Mouse (Mus musculus) liver, adult 2 months (tissue): Measurements from ENCODE around the gene Gpn3.

Source experiments
- CTCF ChIP-seq: fragments of 200-500 bp; IDR thresholded peaks from 2 replicates; pipeline ENCODE4 v1.5.1; 2011; ENCODE audit warnings: low read depth, low read length, control low read depth
- POLR2A ChIP-seq: fragments of 200-500 bp; IDR thresholded peaks from 2 replicates; pipeline ENCODE4 v1.6.1; 2011; ENCODE audit warnings: low read length, control low read depth; ENCODE audit not compliant: insufficient read depth; ENCODE audit errors: extremely low read depth

- TF ChIP-seq CTCF (no peak), POLR2A (no peak)
Observed at GRCm38 (mm10) chr5:122411892-122412291, 40.2 kb downstream of the Gpn3 start.
